Comparison of ENCODE assay signal across 22 mouse cellular contexts in genomic region chr11:60906449-60906848, GRCm38 (mm10). TPM values are rescaled to one million over a fixed set of nuclear protein-coding genes. Genes with fewer than 3 reads are reported as not detected.
DNase-seq lines count a peak whose midpoint lies in the region; ATAC-seq lines count a peak whose summit lies in the region.
"Had no signal": no experiment of that assay in that cellular context is flagged by ENCODE, and none has a peak within 500 bp of the region (broad histone marks: within the 10 kb centered on the region; RNA-seq: fewer than 3 reads in every experiment).

No protein-coding gene starts in this region.

- H3K27me3 ChIP-seq in kidney, embryonic 14.5 days (ENCODE audit: control insufficient read depth, insufficient read depth, low read length) = no peaks in the 10 kb centered on the region
- H3K27me3 ChIP-seq: embryonic facial prominence, embryonic 15.5 days; heart, embryonic 12.5 days; hindbrain, embryonic 15.5 days had no signal

- no peak overlapping the region for H3K4me3 ChIP-seq in kidney, embryonic 14.5 days (ENCODE audit: low read length)
- H3K4me3 ChIP-seq: embryonic facial prominence, embryonic 15.5 days; erythroblast, embryonic 14.5 days; forebrain, embryonic 10.5 days; heart, adult 2 months; heart, embryonic 12.5 days; hindbrain, embryonic 15.5 days had no signal

- DNase-seq in cerebellum, adult 11-12 months = peak; percentile 60
- DNase-seq in cerebellum, postnatal 10 days = no peak
- peak; percentile 62 for DNase-seq in cerebellum, adult 9-11 months
- DNase-seq in cerebellum, adult 11 months = no peak
- peak; percentile 59 for DNase-seq in kidney, adult 11 months
- DNase-seq in brain, adult 2 months (ENCODE audit: low read depth, low spot score) = peak; percentile 36
- DNase-seq: adrenal gland, adult 8-10 months; adrenal gland, postnatal 36 days; B cell, adult 2 months; embryo, embryonic 11 days; gastrocnemius, postnatal 10 days; heart, adult 2 months had no signal

- no peak overlapping the region for H3K27ac ChIP-seq in kidney, embryonic 14.5 days (ENCODE audit: low read depth, low read length)
- H3K27ac ChIP-seq: embryonic facial prominence, embryonic 15.5 days; forebrain, embryonic 10.5 days; heart, adult 2 months; hindbrain, embryonic 15.5 days had no signal

- peaks cover 24% of the 10 kb centered on the region for H3K36me3 ChIP-seq in kidney, embryonic 14.5 days (ENCODE audit: control insufficient read depth, insufficient read depth, low read length)

- no peak overlapping the region for H3K4me2 ChIP-seq in kidney, embryonic 14.5 days (replicated peaks; ENCODE audit: low read depth, low read length)
- H3K4me2 ChIP-seq: embryonic facial prominence, embryonic 15.5 days; heart, embryonic 12.5 days; hindbrain, embryonic 15.5 days had no signal

- H3K4me1 ChIP-seq in kidney, embryonic 14.5 days (ENCODE audit: control insufficient read depth, insufficient read depth, low read length) = 0 out of 2 replicates have a peak, but pooled peaks cover 4% of the 10 kb centered on the region

- WGBS in kidney, embryonic 14.5 days = 82% methylated on average over 4 of the region's 4 CpGs

- no peak overlapping the region for H3K9ac ChIP-seq in kidney, embryonic 14.5 days (ENCODE audit: low read depth, low read length)
- H3K9ac ChIP-seq: embryonic facial prominence, embryonic 15.5 days; heart, embryonic 12.5 days; hindbrain, embryonic 15.5 days had no signal

- no peak for ATAC-seq in kidney, embryonic 14.5 days (ENCODE audit: low FRiP score, low TSS enrichment)
- ATAC-seq: CD4-positive, CD25-positive, alpha-beta regulatory T cell, adult 4 months; forebrain, embryonic 14.5 days; intestine, embryonic 16.5 days had no signal

- no peaks in the 10 kb centered on the region for H3K9me3 ChIP-seq in kidney, embryonic 14.5 days (ENCODE audit: control insufficient read depth, low read length)
- H3K9me3 ChIP-seq: embryonic facial prominence, embryonic 15.5 days; forebrain, embryonic 10.5 days; G1E; heart, embryonic 12.5 days; hindbrain, embryonic 15.5 days had no signal

RNA-seq across cellular contexts. Expression of gene Natd1, which starts 8.1 kb away (rescaled TPM):
- polyA plus RNA-seq in kidney, embryonic 14.5 days (2014; fragmentation: Nextera tagmentation; extraction: Ambion mirVana) = 15.7 and 25.0 TPM in 2 replicates

RNA-seq across cellular contexts. Expression of gene Map2k3, which starts 25.4 kb away (rescaled TPM):
- 69.0 and 106 TPM in 2 replicates for polyA plus RNA-seq in kidney, embryonic 14.5 days (2014; fragmentation: Nextera tagmentation; extraction: Ambion mirVana)

RNA-seq across cellular contexts. Expression of gene Tmem11, which starts 27.4 kb away (rescaled TPM):
- polyA plus RNA-seq in kidney, embryonic 14.5 days (2014; fragmentation: Nextera tagmentation; extraction: Ambion mirVana) = 72.8 and 72.9 TPM in 2 replicates

Comparison
In these comparisons a context has a peak if more than half of its experiments do, and no peak if none do; other contexts are left out.
1. DNase-seq: peak in cerebellum, adult 11-12 months (single experiment), cerebellum, adult 9-11 months (single experiment), kidney, adult 11 months (single experiment) and brain, adult 2 months (single experiment); none in cerebellum, postnatal 10 days (0 of 2) and cerebellum, adult 11 months (single experiment).